Mouse (Mus musculus): ENCODE data around the gene Gmds. TPM values are rescaled to one million over a fixed set of nuclear protein-coding genes. Genes with fewer than 3 reads are reported as not detected.

Gene Gmds
- total RNA-seq, 2 experiments from 2014 or later: 6.9 to 7.8 TPM

GRCm38 (mm10) chr13:31800581-31801576 is 537.7 kb downstream of the Gmds start:
- peak; percentile 90 for ATAC-seq (ENCODE audit: poor library complexity, severe bottlenecking)

DNA sequence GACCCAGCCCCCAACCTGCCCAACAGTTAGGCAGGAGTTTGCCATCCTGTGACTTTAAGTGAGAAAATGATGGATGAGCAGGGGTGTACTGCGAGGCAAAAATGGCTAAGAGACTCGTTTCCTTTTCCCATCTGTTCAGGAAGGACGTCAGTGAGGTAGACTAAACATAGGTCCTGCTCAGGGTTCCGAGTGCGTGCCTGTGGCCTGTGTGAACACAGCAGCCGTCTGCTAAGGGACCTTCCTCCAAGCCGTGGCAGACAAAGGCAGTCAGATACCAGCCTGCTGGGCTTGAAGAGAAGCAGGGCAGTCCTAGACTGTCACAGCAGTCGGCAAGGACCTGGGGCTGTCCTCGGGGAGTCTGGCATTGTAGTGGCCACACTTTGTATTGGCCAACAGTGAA is 540.5 kb downstream of the Gmds start:
- no peak for ATAC-seq (ENCODE audit: poor library complexity, severe bottlenecking)

DNA sequence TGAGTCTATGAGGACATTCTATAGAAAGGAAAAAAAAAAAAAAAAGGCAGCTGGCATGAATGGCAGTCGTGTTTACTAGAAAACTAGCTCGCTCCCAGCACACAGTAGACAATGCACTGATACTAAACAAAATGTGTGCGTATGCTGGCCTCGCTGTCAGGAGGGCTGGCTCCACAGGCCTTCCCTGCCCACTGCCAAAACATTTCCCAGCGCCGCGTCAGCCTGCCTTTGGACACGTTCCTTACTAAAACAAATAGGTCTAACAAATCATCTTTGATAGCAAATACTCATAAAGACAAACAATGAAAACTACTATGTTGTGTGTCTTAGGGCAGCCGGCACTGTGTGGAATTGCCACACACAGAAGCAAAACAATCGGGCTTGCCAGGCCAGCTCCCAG is 541.2 kb downstream of the Gmds start:
- no peak for ATAC-seq (ENCODE audit: poor library complexity, severe bottlenecking)

- ATAC-seq (ENCODE audit: poor library complexity, severe bottlenecking): no peak
Measured at GRCm38 (mm10) chr13:31793163-31793562, 545.4 kb downstream of the Gmds start.

GRCm38 (mm10) chr13:31792480-31793132 is 545.9 kb downstream of the Gmds start:
- no peak for ATAC-seq (ENCODE audit: poor library complexity, severe bottlenecking)

DNA sequence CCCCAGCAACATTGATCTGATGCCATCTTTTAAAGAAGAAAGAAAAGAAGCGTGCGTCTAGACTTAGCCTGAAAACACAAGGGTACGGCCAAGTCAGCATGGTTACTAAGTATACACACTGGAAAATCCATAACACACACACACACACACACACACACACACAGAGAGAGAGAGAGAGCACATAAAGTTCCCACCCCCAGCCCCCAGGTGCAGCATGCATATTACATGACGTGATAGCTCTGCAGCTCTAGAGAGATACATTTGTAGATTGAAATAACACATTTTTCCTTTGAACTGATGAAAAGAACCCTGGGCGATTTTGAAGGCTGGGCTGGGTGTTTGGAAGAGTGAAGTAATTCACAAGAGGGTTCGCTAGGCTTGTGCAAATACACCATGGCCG is 553.8 kb downstream of the Gmds start:
- ATAC-seq (ENCODE audit: poor library complexity, severe bottlenecking): no peak

DNA sequence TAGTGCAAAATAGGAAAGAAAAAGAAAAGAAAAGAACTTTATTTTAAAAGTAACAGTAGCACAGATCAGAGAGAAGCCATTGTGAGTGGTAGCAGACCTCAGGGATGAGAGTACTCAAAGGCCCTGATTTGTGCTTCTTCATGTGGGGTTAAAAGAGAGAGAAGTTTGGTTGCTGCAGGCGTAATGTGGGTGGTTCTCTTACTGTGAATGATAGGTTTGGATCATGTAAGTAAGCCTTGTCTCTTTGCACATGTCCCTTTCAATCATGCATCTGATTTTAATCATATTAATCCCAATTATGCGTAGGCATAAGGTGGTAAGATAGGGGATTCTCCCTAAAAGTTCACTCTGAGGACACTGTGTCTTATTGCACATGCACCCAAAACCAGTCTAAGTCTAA is 556.5 kb downstream of the Gmds start:
- ATAC-seq (ENCODE audit: poor library complexity, severe bottlenecking): no peak

DNA sequence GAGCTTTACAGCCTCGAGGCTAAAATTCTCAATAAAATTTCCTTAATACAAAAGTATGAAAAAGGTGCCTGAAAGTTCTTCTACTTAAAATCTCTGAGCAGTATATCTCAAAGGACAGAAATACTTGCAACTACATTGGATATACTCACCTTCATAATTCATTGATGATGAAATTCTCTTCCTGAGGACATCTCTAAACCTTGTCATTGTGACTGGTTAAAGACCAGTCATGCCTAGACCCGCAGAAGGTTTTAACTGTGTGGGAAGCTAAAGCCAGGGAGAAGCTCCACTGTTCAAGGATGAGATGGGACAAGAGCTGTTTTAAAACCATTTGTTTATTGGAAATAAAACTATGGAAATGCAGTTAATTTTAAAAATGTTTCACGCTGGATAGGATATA is 558.2 kb downstream of the Gmds start:
- ATAC-seq (ENCODE audit: poor library complexity, severe bottlenecking): no peak

DNA sequence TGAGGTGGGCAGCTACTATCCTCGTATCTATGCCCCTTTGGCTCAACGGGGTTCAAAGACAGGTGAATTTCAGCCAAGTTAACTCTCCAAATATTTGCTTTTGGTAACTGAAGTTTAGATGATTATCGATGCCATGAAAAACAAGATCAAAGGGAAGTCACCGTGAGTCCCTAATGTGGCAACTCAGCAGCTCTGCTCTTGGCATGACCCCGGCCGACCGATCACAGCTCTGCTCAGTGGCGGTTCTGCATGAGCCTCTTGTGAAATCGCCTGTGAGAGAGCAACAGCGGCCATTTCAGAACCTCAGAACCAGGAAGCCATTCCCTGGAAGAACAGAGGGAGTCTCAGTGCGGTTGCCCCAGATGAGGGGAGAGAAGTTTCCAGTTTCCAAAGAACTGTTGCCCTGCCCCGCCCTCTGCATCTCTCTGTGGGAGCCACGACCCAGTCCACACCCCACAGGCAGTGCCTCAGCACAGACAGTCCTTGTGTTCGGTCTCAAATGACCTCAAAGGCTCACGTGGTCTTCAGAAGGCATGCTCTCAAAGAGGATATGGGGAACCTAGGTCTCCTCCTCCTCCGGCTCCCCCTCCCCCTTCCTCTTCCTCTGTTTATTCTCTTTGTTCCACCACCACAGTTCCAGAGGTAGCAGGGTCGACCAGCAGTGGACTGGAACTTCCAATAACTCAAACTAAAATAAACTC is 559.1 kb downstream of the Gmds start:
- no peak for ATAC-seq (ENCODE audit: poor library complexity, severe bottlenecking)

GRCm38 (mm10) chr13:31775762-31776161 is 562.8 kb downstream of the Gmds start:
- no peak for ATAC-seq (ENCODE audit: poor library complexity, severe bottlenecking)

GRCm38 (mm10) chr13:31772882-31773281 is 565.7 kb downstream of the Gmds start:
- no peak for ATAC-seq (ENCODE audit: poor library complexity, severe bottlenecking)

Measured in megakaryocyte, adult 5-6 weeks (primary cell).